9 mouse cellular contexts compared by ENCODE assay signal in genomic region chr5:114213183-114213582, GRCm38 (mm10).
DNase-seq lines count a peak whose midpoint lies in the region; ATAC-seq lines count a peak whose summit lies in the region.
"Had no signal": no experiment of that assay in that cellular context is flagged by ENCODE, and none has a peak within 500 bp of the region (broad histone marks: within the 10 kb centered on the region; RNA-seq: fewer than 3 reads in every experiment).

No protein-coding gene starts in this region.

- ATAC-seq in common myeloid progenitor, adult 5-6 weeks (replicated peaks; ENCODE audit: low read depth, poor library complexity, severe bottlenecking), result peak; percentile 88
- peak; percentile 94 for ATAC-seq in megakaryocyte progenitor cell, adult 5-6 weeks (replicated peaks; ENCODE audit: poor library complexity)

- peak; percentile 69 for DNase-seq in MEL-GATA-1-ER (ENCODE audit: extremely low read depth, low read depth)
- DNase-seq in thymus, postnatal 10 days (ENCODE audit: low spot score in 2 of 2), result peak; percentile 34 to 44
- DNase-seq in frontal cortex, postnatal 14 days (ENCODE audit: low spot score in 2 of 2), result no peak
- no peak for DNase-seq in cerebellum, postnatal 14 days
- DNase-seq in Muller cell, postnatal 12 days (ENCODE audit: inconsistent ontology term), result no peak
- DNase-seq: kidney, adult 8-10 months; lung, embryonic 14.5 days had no signal

Comparison
In these comparisons a context has a peak if more than half of its experiments do, and no peak if none do; other contexts are left out.
1. DNase-seq: peak in MEL-GATA-1-ER (single experiment) and thymus, postnatal 10 days (2 of 2); none in frontal cortex, postnatal 14 days (0 of 2), cerebellum, postnatal 14 days (0 of 2) and Muller cell, postnatal 12 days (single experiment).